Mouse (Mus musculus) spleen, embryonic (tissue): ENCODE data around the gene Chrna3.

Source experiments
- CTCF ChIA-PET: fragments of 350-600 bp; sonication (Branson Sonifier 250); formaldehyde crosslinking; loops from one replicate; lab custom pipeline; 2022; lab: Charles Lee

The Chrna3 gene

GRCm38 (mm10) chr9:55003609-55004008 lies 22.8 kb downstream of the Chrna3 start:
- CTCF ChIA-PET = no interaction called here

DNA sequence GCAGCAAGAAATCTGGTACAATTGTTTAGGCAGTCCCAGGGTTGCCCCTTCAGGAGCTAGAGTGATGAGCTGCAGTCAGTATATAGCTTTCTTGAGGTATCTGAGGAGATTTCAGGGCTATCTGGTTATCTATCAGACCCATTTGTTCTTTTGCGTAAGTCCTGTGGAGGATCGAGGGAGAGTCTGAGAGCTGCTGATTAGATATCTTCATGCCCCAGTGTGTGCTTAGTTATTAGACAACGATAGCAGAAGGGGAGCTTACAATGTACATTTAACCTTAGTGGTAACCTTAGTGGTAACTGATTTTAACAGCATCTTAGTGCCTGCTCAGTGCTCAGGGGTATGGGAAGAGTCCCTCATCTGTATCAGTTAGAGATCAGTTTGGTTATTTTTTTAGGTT lies 30.7 kb downstream of the Chrna3 start:
- CTCF ChIA-PET = no interaction called here

GRCm38 (mm10) chr9:54994381-54994780 lies 32.0 kb downstream of the Chrna3 start:
- CTCF ChIA-PET = no interaction called here

- CTCF ChIA-PET = no interaction called here
Observed at GRCm38 (mm10) chr9:54990362-54990761, 36.0 kb downstream of the Chrna3 start.

- CTCF ChIA-PET = no interaction called here
Observed at GRCm38 (mm10) chr9:54982401-54982800, 44.0 kb downstream of the Chrna3 start.

DNA sequence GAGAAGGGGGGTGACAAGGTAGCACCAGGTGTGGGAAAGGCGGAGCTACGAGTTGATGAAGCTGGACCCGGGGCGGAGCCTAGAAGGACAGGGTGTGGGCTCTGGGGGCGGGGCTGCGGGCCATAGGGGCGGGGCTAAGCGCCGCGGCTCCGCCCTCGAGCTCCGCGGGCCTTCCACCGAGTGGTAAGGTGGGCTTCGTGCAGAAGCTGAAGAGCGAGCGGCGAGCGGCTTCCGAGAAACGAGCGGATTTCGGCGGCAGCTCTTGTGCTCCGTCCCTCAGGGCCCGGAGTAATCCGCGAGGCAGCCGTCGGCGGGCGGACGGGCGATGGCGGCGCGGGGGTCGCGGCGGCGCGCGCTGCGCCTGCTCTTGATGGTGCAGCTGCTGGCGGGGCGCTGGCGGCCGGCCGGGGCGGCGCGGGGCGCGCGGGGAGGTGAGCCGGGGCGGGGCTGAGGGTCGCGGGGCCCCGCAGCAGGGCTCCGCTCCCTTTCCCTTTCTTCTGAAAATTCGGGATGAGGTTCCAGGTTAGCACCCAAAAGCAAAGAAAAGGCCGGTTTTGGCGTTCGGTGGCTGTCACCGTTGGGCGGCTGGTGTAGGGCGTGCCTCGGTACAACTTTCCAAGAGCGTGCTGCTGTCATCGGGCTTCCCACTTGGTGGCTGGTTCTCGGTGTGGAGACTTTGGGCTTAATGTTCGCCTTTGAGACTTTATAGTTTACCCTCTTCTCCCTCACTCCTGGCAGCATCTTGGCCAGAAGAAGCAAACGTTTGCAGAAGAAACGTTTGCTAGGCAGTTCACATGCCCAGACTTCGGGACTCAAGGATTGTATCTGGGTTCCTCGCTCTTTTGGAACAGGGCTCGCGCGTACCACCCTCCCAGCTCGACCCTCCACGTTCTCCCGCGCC lies 44.8 kb downstream of the Chrna3 start:
- CTCF ChIA-PET = interaction anchor here (0.6 kb wide), 1 partner anchor 154 kb away, joined by 3 read pairs; no protein-coding TSS in a partner anchor

GRCm38 (mm10) chr9:54980674-54981073 lies 45.7 kb downstream of the Chrna3 start, which contains the start of gene Chrna5:
Chrna5 (plus strand) TSS chr9:54980880.
- CTCF ChIA-PET = no interaction called here

DNA sequence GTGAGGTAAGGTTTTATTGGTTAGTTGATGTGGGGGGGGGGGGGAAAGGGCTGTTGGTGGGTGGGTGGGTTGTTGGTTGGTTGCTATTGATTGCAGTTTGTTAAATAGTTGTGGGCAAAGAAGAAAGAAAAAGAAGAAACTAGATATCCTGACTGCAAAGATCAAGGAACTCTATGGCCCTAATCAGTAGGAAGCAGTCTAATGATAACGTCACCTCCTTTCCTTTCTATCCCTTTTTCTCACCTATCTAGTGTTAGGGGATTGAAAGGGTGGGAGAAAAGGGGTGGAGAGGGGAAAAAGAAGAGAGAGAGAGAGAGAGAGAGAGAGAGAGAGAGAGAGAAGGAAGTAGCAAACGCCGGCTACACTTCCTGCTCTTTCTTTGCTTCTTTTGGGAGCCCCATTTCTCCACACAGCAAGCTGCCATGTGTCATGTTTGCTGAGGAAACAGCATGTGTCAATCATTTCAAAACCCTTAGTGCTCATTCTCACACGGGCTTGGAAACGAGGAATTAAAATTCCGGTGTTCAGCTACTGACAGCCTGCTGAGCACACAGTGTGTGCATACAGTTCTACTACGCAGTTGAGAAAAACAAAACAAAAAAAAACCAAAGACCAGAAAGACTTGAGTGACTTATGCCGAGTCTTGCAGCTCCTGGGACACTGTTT lies 56.3 kb downstream of the Chrna3 start:
- CTCF ChIA-PET = no interaction called here

GRCm38 (mm10) chr9:54963669-54964068 lies 62.7 kb downstream of the Chrna3 start:
- CTCF ChIA-PET = interaction anchor here (0.8 kb wide), 1 partner anchor 365 kb away, joined by 3 read pairs; no protein-coding TSS in a partner anchor

DNA sequence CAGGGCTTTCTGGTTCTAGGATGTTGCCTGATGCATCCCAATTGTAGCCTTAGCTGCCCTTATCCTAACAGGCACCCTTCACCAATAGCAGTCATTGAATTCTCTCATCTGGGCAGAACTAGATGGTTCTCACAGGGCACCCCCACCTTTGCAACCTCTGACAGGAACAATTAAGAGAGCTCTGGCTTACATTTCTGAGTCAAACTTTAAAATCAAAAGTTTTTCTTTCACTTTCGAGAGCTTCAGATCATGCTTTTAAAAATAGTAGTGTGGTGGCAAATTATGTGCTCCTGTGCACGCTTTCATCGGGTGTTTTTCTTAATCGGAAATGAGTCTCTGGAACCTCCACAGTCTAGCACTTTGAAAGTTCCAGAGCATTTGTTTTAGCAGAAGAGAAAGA lies 65.3 kb downstream of the Chrna3 start:
- CTCF ChIA-PET = no interaction called here
